Mouse (Mus musculus): Measurements from ENCODE around the gene Gm45021. TPM values are rescaled to one million over a fixed set of nuclear protein-coding genes. Genes with fewer than 3 reads are reported as not detected.

Gm45021 gene
- polyA plus RNA-seq, 1 experiment from 2014 or later, result not detected

Other genes with a start within 250 kb of the Gm45021 start
- 18.0 and 22.9 TPM in 2 replicates for gene Krba1, start 194.0 kb upstream of the Gm45021 start, polyA plus RNA-seq (2014; fragmentation: Nextera tagmentation; extraction: Ambion mirVana)
- 11.4 and 14.4 TPM in 2 replicates for gene Zfp467, start 143.8 kb upstream of the Gm45021 start, polyA plus RNA-seq (2014; fragmentation: Nextera tagmentation; extraction: Ambion mirVana)
- 0.15 and 0.34 TPM in 2 replicates for gene Sspo, start 141.4 kb upstream of the Gm45021 start, polyA plus RNA-seq (2014; fragmentation: Nextera tagmentation; extraction: Ambion mirVana)
- gene Atp6v0e2, start 52.0 kb upstream of the Gm45021 start, polyA plus RNA-seq (2014; fragmentation: Nextera tagmentation; extraction: Ambion mirVana), result 59.7 and 70.8 TPM in 2 replicates
- 15.7 and 18.7 TPM in 2 replicates for gene Lrrc61, start 34.8 kb upstream of the Gm45021 start, polyA plus RNA-seq (2014; fragmentation: Nextera tagmentation; extraction: Ambion mirVana)
- gene Rarres2, start 16.8 kb upstream of the Gm45021 start, polyA plus RNA-seq (2014; fragmentation: Nextera tagmentation; extraction: Ambion mirVana), result 1.6 and 2.8 TPM in 2 replicates
- 39.8 and 47.5 TPM in 2 replicates for gene Repin1, start 4.3 kb downstream of the Gm45021 start, polyA plus RNA-seq (2014; fragmentation: Nextera tagmentation; extraction: Ambion mirVana)
- not detected in 2 replicates for gene Gm44965, start 4.3 kb downstream of the Gm45021 start, polyA plus RNA-seq (2014; fragmentation: Nextera tagmentation; extraction: Ambion mirVana)
- gene Zfp775, start 12.5 kb downstream of the Gm45021 start, polyA plus RNA-seq (2014; fragmentation: Nextera tagmentation; extraction: Ambion mirVana), result 9.3 and 11.0 TPM in 2 replicates
- gene AI854703, start 37.2 kb downstream of the Gm45021 start, polyA plus RNA-seq (2014; fragmentation: Nextera tagmentation; extraction: Ambion mirVana), result 1.6 TPM in 2 replicates
- 0.18 and 0.23 TPM in 2 replicates for gene Gimap8, start 57.6 kb downstream of the Gm45021 start, polyA plus RNA-seq (2014; fragmentation: Nextera tagmentation; extraction: Ambion mirVana)
- 3.6 and 4.3 TPM in 2 replicates for gene Gimap9, start 86.5 kb downstream of the Gm45021 start, polyA plus RNA-seq (2014; fragmentation: Nextera tagmentation; extraction: Ambion mirVana)
- 4.9 and 5.4 TPM in 2 replicates for gene Gimap4, start 94.9 kb downstream of the Gm45021 start, polyA plus RNA-seq (2014; fragmentation: Nextera tagmentation; extraction: Ambion mirVana)
- 13.9 and 14.6 TPM in 2 replicates for gene Gimap6, start 118.6 kb downstream of the Gm45021 start, polyA plus RNA-seq (2014; fragmentation: Nextera tagmentation; extraction: Ambion mirVana)
- gene Gm28053, start 129.0 kb downstream of the Gm45021 start, polyA plus RNA-seq (2014; fragmentation: Nextera tagmentation; extraction: Ambion mirVana), result not detected in 2 replicates
- gene Gimap7, start 129.0 kb downstream of the Gm45021 start, polyA plus RNA-seq (2014; fragmentation: Nextera tagmentation; extraction: Ambion mirVana), result not detected in 2 replicates
- 6.4 TPM in 2 replicates for gene Gimap1, start 149.4 kb downstream of the Gm45021 start, polyA plus RNA-seq (2014; fragmentation: Nextera tagmentation; extraction: Ambion mirVana)
- 0.99 and 1.7 TPM in 2 replicates for gene Gimap5, start 156.6 kb downstream of the Gm45021 start, polyA plus RNA-seq (2014; fragmentation: Nextera tagmentation; extraction: Ambion mirVana)
- not detected in 2 replicates for gene Gimap3, start 181.2 kb downstream of the Gm45021 start, polyA plus RNA-seq (2014; fragmentation: Nextera tagmentation; extraction: Ambion mirVana)

All from neural tube, embryonic 11.5 days (tissue).